10 mouse cellular contexts compared by ENCODE assay signal in the genomic region with DNA sequence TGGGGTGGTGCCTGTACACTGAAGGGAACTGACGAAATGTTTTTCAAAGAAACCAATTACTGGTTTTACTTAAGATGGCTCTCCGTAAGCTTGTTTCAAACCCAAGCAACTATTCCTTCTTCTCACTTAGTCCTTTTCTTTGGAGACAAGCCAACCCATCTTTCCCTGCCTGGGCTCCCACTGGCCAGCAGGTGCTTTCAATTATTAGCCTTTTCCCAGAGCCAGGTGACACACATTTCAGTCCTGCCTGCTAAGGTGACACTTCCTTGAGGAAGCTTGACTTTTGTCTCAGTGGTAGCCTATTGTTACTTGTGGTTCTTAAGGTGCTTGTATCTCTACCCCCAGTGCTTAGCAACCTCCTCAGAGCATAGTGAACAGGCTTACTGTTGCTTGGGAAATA.
"Had no signal": no experiment of that assay in that cellular context is flagged by ENCODE, and none has a peak within 500 bp of the region (broad histone marks: within the 10 kb centered on the region; RNA-seq: fewer than 3 reads in every experiment).

No protein-coding gene starts in this region.

- ATAC-seq: liver, postnatal 0 days had no signal

- DNase-seq: kidney, postnatal 36 days; layer of hippocampus, adult 9-11 months; layer of hippocampus, postnatal 36 days; liver; liver, embryonic 13.5 days; liver, postnatal 0 days; lung, postnatal 14 days; midbrain, embryonic 14.5 days; right cerebral cortex, adult 18-20 months; right cerebral cortex, postnatal 25 days had no signal
